Mouse (Mus musculus) kidney, adult 11 months (tissue): ENCODE results near the gene Gm44502.
A peak's percentile ranks its signal among the peaks of the same experiment; 100 is the strongest.

ENCODE experiments used
- DNase-seq: peaks from one replicate; pipeline ENCODE4 v3.0.0; 2022

Gene Gm44502

DNA sequence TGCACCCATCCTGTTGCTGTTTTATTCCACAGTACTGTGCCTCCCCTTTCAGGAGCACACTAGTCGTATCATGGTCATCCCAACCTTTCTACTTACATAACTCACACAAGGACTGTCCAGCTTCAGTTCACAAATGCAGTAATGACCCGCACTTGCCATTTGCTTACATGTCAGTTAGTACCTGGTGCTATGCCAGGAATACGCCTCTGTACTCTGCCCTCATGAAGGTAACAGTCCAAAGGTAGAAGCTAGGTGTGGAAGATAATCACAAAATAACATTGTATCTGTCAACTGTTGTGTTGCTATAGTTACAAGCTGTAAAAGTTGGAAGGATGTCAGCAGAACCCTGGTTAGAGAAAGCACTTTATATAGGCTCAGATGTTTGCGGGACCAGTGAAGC lies 32.6 kb downstream of the Gm44502 start:
- DNase-seq, result peak; percentile 68

GRCm38 (mm10) chr15:89390081-89390480 lies 39.4 kb downstream of the Gm44502 start:
- no peak for DNase-seq

DNA sequence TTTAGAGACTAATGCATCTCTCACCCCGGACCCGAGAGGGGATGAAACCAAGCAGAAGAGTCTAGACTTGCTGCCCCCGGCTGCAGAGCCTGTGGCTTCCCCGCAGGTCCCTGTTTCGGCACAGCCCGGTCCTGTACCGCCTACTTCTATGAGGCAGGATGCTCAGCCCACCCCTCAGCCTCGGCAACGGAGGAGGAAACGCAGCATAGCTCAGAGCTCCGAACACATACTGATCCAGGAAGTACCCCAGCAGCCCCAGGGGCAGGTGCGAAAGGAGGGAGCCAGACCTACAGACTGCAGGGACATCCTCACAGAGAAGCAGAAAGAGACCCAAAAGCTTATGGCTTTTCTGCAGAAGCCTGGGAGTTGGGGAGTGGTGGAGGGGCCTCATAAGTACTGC lies 42.4 kb downstream of the Gm44502 start:
- DNase-seq, result no peak

DNA sequence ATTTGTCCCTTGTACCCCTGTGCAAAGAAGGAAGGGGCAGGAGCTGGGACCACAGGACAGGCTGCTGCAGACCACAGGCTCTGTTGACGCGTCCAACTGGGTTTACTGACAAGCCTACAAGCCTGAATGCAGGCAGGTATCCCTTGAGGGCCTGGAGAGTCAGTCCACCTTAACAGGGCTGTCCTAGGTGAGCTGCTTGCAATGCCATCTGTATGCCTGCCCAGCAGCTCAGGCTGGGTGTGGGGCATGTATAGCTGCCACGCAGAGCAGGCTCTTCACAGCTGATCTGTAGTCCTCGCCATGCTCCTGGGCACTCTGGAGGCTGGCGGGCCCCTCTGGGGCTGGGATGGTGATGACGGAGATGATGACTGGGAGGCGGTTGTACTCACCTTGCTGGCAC lies 44.9 kb downstream of the Gm44502 start, which contains the start of gene Klhdc7b:
Gene Klhdc7b (plus strand): TSS at position 301 of the 400 bp plus-strand sequence.
- DNase-seq, result no peak

DNA sequence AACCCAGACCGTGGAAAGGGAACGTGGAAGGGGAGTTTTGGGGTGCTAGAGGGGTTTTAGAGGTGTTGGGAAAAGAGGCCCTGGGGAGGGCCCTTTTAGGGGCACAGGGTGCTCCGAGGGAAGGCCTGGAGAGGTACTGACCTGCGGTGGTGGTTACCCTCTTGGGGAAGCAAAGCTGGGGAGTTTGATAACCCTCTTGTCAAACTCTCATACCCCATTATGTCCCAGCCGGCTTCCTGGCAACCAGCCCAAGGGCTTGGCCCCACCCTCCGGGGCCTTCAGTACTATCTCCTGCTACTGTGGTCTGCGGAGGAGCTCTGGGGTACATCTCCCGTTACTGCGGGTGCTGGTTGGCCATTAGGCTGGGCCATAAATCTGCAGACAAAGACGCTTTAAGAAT lies 50.1 kb downstream of the Gm44502 start:
- no peak for DNase-seq

DNA sequence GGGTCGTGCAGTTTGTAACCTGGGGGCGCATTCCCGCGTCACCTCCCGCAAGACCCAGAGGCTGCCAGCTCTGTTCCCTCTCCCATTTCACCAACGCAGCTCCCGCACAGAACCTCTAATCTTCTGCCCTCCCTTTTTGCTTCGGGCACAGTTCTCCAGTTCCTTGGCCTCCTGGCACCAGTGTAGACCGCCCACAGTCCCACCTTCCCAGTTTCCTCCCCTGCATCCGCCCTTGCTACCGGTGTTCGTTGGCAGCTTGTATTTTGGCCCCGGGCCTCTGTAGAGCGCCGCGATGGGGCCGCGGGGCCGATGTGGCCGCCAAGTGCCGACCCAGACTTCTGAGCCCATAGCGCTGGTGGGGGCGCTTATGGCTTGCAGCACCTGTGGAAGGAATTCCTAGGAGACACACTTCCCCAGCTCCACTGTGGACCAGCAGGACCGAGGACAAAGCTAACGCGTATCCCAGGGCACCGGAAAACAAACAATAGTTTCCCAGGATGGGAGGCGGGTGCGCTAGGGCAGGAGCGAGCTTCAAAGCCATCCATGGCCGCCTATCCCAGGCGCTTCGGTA lies 50.6 kb downstream of the Gm44502 start, which contains the start of gene Odf3b:
Gene Odf3b (minus strand): TSS at position 452 of the 571 bp plus-strand sequence.
- peak; percentile 33 for DNase-seq

GRCm38 (mm10) chr15:89377938-89378828 lies 51.3 kb downstream of the Gm44502 start:
- DNase-seq, result no peak

- DNase-seq, result no peak
Measured at GRCm38 (mm10) chr15:89377362-89377761, 52.1 kb downstream of the Gm44502 start.

DNA sequence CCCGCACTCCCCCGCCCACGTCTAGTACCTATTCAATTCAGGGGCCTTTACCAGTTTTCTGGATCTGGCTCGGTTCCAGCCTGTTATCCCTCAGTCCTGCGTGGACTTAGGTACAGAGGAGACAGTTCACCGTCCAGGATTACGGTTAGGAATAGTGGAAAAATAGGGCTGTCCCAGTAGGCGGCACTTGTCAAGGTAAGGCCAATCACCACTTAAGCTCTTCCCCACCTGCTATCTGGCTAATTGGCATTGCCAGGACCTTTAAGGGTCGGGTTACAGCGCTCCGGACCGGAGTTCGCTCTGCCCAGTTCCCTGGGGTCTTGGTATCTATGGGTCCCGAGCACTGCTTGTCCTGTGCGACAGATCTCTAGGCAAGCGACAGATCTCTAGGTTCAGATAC lies 52.5 kb downstream of the Gm44502 start, which contains the start of gene Tymp:
Gene Tymp (minus strand): TSS at position 83 of the 400 bp plus-strand sequence.
- DNase-seq, result peak; percentile 27

GRCm38 (mm10) chr15:89376040-89376439 lies 53.5 kb downstream of the Gm44502 start:
- no peak for DNase-seq

- no peak for DNase-seq
Measured at GRCm38 (mm10) chr15:89374801-89375534, 54.5 kb downstream of the Gm44502 start.

DNA sequence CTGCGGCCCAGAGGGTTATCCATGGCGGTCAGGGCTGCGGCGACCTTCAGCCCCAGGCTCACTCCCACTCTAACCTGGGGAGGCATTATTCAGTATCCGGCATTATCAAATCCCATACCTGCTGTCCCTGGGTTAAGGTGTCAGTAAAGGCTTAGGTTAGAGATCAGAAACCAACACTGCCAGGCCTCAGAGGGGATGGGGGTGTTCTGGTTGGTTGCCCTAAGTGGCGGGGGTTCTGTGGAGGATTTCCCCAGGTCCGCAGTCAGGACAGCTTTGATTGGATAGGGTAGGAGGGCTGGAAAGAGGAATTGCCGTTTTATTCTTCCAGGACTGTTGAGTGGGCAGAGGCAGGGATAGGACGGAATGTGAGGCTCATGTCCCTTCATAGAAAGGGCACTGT lies 55.2 kb downstream of the Gm44502 start:
- DNase-seq, result no peak

DNA sequence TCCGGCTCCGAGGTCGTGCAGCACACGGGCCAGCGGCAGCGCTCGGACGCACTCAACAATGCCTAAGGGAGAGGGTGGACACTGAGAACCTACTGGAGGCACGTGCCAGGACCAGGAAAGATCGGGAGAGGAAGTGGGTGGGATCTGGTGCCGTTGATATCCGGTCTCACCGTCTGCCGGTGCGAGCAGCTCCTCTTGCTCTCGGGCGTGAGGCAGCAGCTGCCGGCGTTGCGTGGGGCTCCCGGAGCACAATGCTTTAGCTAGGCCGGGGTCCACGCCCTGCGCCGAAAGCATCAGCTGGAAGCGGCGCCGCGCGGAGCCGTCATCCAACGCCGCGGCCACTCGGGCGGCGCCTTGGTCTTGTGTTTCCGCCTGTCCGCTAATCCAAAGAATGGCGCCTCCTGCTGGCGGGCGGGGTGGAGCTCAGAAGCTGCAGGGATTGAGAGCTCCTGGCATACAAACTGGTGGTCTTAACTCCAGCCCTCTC lies 55.7 kb downstream of the Gm44502 start, which contains the start of gene Sco2:
Gene Sco2 (minus strand): TSS at position 85 of the 487 bp plus-strand sequence.
- DNase-seq, result peak; percentile 91

GRCm38 (mm10) chr15:89373027-89373761 lies 56.3 kb downstream of the Gm44502 start:
- peak; percentile 89 for DNase-seq

DNA sequence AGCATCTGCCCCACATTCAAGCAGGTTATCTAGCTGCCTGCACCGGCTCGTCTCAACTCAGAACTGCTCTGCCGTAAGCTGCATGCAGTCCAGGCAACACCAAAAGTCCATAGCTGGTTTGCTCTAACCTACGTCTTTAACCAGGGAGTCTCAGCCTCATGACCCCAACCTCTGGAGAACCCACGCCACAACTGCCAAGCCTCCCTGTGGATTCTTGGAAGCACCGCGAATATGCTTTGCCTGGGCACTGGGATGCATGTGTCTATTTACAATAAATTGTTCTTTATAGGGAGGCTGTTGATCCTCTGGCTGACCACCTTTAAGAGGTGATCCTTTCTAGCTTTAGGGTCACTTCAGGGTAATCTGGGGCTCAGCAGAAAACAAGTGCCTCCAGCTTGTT lies 57.0 kb downstream of the Gm44502 start:
- DNase-seq, result no peak

DNA sequence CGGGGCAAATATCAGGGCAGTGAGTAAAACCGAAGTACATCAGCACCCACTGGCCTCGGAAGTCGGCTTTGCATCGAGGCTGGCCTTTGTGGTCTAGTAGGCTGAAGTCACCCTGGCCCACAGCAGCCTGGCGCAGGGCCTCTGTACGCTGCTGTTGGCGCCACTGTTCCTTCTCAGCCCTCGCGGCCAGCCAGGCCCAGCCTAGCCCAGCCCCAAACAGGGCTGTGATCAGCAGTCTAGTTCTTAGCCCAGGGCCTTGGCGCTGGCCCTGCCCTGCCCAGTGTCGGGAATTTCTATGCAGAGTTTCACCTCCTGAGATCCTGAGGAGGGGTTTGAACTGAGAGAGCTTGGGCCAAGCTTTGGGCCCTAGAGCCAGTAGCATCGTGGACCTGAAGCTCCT lies 57.4 kb downstream of the Gm44502 start:
- DNase-seq, result no peak
